Mouse (Mus musculus) heart, postnatal 0 days (tissue): ENCODE measurements around the gene Cryaa.

Experiments used
- CTCF ChIP-seq: IDR thresholded peaks from 2 replicates; pipeline ENCODE4 v1.5.1; 2016; ENCODE audit warnings: antibody characterized with exemption, control low read depth, low read depth
- EP300 ChIP-seq: IDR thresholded peaks from 2 replicates; pipeline ENCODE4 v1.6.1; 2016; ENCODE audit warnings: antibody characterized with exemption, low read depth

DNA sequence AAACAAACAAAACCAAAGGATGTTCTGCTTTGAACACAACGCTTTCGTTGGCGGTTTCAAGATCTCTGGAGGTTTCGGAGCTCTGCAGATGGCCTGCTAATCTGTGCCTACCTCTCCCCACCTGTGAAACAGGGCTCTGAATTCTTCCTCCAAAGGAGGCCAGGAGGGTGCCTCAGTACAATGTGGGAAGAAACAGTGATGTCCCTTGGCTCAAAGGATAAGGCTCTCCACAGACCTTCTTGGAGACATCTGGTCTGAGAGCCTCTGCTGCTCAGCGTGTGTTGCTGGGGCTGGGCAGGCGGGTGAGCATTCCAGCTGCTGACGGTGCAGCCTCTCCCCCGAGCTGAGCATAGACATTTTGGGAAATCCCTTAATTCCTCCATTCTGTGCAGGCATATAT lies at the start of gene Cryaa:
- TF ChIP-seq CTCF, result no peak
- no peak for TF ChIP-seq EP300
